Mouse (Mus musculus) bone marrow macrophage, adult 2 months (primary cell): ENCODE measurements around the gene Slc16a8. TPM values are rescaled to one million over a fixed set of nuclear protein-coding genes. Genes with fewer than 3 reads are reported as not detected.

Experiments
- H3K27ac ChIP-seq: 2 replicates; pipeline ENCODE4 v1.5.1; 2012; ENCODE audit warnings: low read depth, low read length; ENCODE audit not compliant: insufficient read depth
- H3K4me1 ChIP-seq: 2 replicates; pipeline ENCODE4 v1.6.1; 2012; ENCODE audit warnings: low read length; ENCODE audit not compliant: control insufficient read depth, insufficient read depth
- H3K4me3 ChIP-seq: 2 replicates; pipeline ENCODE4 v1.5.1; 2012; ENCODE audit warnings: mild to moderate bottlenecking, low read length, moderate library complexity; ENCODE audit not compliant: insufficient read depth
- CTCF ChIP-seq: IDR thresholded peaks from 2 replicates; pipeline ENCODE4 v1.5.1; 2012; ENCODE audit warnings: low read depth, mild to moderate bottlenecking, low read length, moderate library complexity
- POLR2A ChIP-seq: IDR thresholded peaks from 2 replicates; pipeline ENCODE4 v1.6.1; 2012; ENCODE audit warnings: mild to moderate bottlenecking, low read depth, low read length, borderline replicate concordance
- polyA plus RNA-seq: library from polyadenylated mRNA; stranded (reverse); fragments of >200 nt; gene quantifications from 2 replicates; pipeline ENCODE4 v1.2.4, GENCODE M21; 2012; ENCODE audit not compliant: missing spikeins, insufficient read depth, insufficient read length

Slc16a8 gene
- polyA plus RNA-seq, 1 experiment, result not detected

DNA sequence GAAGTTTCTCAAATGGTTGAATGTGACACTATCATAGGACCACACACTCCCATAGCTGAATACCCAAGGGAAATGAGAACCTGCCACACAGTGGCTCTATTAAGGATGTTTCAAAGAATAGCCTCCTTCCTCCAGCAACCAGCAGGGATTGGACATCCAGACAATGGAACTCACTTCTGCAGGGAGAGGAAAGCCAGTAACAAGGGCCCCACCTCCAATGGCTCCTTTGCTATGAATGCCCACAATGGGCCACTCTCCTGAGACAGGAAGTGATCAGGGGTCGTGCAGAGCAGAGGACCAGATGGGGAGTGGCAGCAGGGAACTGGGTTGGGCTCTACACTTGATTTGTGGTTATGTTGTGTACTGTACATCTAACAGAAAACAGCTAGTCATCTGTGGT lies 14.0 kb upstream of the Slc16a8 start:
- Histone ChIP-seq H3K4me1 (peaks cover 16% of the 10 kb centered on the region), H3K4me3 (no peak overlapping the region), H3K27ac (no peak overlapping the region)
- no peak for TF ChIP-seq POLR2A
- TF ChIP-seq CTCF, result no peak

DNA sequence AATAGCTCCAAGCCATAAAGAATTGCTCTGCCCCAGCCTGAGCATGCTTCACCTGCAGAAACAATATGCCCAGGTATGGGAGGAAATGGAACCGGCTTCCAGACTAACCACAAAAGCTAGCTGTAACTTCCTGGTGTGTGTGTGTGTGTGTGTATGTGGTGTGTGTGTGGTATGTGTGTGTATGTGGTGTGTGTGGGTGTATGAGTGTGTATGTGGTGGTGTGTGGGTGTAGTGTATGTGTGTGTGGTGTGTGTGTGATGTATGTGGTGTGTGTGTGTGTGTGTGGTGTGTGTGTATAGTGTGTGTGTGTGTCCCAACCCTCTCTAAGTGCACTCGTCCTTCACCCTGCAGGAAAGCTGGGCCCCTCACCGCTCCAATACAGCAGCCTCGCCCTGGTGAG lies 10.8 kb upstream of the Slc16a8 start:
- TF ChIP-seq CTCF, result no peak
- TF ChIP-seq POLR2A, result no peak
- no peak overlapping the region for H3K27ac ChIP-seq
- H3K4me1 ChIP-seq, result peaks cover 13% of the 10 kb centered on the region
- H3K4me3 ChIP-seq, result no peak overlapping the region

DNA sequence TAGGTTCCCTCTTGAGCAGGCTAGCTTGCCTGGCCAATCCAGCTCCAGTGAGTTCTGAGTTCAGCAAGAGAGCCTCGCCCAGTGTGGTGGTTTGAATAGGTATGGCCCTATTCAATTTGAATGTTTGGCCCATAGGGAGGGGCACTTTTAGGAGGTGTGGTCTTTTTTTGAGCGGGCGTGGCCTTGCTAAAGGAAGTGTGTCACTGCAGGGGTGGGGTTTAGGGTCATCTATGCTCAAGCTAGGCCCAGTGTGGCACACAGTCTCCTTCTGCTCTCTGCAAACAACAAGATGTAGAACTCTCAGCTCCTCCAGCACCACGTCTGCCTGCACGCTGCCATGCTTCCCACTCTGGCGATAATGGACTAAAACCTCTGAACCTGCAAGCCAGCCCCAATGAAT lies 9.2 kb upstream of the Slc16a8 start:
- peaks cover 10% of the 10 kb centered on the region for H3K4me1 ChIP-seq
- no peak overlapping the region for H3K27ac ChIP-seq
- TF ChIP-seq POLR2A (no peak), CTCF (no peak)
- no peak overlapping the region for H3K4me3 ChIP-seq

DNA sequence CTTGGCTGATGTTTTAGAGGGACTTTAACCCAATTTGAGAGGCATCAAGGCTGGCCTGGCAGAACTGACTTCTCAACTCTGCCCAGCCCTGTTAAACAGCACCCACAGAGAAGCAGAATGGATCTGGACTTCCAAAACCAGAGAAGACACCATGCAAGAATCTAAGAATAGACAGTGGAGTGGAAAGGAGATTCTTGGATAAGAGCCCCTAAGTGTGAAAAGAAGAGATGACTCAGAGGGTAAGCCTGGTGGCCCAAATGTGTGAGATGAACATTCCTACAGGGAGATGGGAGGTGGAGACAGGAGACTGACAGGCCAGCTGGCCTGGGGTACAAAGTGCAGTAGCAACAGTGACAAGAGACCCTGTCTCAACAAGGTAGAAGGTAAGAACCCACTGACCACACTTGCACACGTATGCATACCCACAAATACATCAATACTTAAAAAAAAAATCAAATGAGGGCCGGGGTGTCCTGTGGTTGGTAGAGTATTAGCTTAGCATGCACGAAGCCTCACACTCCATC lies 8.3 kb upstream of the Slc16a8 start:
- Histone ChIP-seq H3K4me1 (peaks cover 10% of the 10 kb centered on the region), H3K27ac (no peak overlapping the region), H3K4me3 (no peak overlapping the region)
- TF ChIP-seq POLR2A (no peak), CTCF (0 out of 2 replicates have a peak, but pooled peaks have one; percentile 2)

DNA sequence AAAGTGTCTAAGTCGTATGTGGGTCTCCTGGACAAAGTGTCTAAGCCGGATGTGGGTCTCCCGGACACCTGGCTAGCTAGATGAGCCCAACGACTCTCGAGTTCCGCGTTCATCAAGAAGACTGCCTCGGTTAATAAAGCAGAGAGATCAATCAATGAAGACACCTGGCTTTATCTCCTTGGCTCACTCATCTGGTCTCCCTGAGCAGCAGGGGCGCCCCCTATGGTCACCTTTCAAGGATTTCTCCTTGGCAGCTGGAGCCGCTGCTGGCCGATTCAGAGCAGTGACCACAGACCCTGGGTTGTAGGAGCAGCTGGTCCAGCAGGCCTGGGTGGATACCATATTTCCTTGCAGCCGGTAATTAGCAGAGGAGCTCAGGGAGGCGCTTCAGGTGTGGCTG lies 7.8 kb upstream of the Slc16a8 start:
- H3K4me3 ChIP-seq, result no peak overlapping the region
- TF ChIP-seq POLR2A (no peak), CTCF (peak; percentile 25; the same call in 1 of the 2 replicates)
- H3K27ac ChIP-seq, result no peak overlapping the region
- peaks cover 5% of the 10 kb centered on the region for H3K4me1 ChIP-seq

DNA sequence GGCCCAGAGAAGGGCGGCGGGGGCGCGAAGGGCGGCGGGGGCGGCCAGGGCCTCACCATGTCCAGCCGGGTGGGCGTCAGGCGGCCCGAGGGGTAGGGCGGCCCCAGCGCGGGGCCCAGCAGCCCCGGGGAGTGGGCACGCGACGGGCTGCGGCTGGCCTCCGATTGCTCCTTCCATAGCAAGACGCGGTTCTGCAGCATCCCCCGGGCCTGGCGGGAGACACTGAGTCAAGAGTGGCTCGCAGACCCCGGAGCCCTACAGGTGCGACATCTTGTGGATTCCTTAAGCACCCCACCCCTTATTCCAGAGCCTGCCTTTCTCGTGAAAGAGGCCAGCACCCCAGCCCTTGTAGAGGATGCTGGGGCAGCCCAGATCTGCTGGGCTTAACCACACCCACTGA lies 7.2 kb upstream of the Slc16a8 start:
- Histone ChIP-seq H3K4me1 (no peaks in the 10 kb centered on the region), H3K4me3 (no peak overlapping the region), H3K27ac (no peak overlapping the region)
- TF ChIP-seq CTCF, result no peak
- no peak for TF ChIP-seq POLR2A

DNA sequence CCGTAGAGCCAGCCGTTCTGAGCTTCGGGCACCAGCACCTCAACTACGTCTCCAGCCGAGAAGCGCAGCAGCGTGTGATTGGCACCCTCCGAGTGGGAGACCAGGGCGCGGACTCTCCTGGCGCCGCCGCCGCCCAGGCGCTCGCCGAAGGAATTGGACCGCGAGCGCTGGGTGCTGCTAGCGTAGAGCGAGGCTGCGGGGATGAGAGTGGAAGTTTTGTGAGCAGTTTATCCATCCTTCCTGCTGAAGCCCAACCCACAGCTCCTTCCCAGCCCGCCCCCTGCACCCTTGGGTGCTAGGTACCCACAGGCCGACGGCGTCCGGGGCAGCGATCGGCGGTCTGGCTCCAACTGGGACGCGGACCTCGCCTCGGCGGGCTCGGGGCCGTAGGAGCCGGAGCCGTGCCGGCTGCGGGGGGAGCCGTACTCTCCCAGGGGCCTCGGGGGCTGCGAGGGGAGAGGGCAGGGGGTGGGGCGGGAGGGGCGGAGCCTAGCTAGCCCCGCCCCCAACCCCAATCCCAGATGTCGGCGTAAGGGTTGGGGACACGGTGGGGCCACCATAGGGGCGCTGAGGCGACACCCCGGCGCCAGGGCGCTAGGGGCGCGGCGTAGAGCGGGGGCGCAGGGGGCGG lies 6.6 kb upstream of the Slc16a8 start:
- Histone ChIP-seq H3K4me1 (no peaks in the 10 kb centered on the region), H3K4me3 (peak overlapping the region; percentile 53), H3K27ac (no peak overlapping the region)
- TF ChIP-seq POLR2A (no peak), CTCF (no peak)

DNA sequence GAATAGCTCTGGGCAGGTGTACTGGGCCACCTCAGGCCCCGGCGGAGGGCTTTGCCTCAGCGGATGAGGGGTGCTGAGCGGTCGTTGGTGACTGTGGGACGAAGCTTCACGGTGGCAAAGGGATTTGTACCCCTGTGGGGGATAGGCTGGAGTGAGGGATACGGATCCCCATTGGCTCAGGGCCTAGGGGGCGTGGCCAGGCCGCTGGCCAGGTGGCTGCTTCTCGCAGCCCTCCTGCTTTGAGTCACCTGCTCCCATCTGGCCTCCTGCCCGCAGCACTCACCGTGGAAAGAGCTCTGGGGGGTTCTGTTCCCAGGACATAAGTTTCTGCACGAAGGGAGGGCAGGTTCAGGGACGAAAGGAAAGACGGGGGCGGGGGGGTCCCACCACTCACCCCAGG lies 4.0 kb upstream of the Slc16a8 start:
- Histone ChIP-seq H3K4me3 (no peak overlapping the region), H3K27ac (no peak overlapping the region), H3K4me1 (no peaks in the 10 kb centered on the region)
- TF ChIP-seq CTCF, result no peak
- no peak for TF ChIP-seq POLR2A

DNA sequence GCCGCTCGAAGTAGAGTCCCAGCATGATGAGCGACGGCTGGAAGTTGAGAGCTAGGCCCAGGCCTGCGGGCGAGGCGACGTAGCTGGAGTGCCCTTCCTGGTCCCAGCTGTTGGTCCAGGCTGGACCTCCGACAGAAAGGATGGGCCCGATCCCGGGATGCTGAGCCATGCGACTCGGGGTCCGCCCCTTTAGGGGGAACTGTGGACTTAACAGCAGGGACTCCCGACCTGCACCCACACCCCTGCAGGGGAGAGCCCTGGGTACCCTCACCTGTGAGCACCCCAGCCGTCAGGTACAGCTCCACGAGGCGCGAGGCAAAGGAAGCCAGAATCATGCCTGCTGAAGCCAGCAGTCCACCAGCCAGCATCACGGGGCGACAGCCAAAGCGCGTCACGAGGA lies 2.0 kb downstream of the Slc16a8 start:
- no peaks in the 10 kb centered on the region for H3K4me1 ChIP-seq
- no peak overlapping the region for H3K4me3 ChIP-seq
- TF ChIP-seq POLR2A, result no peak
- TF ChIP-seq CTCF, result no peak
- no peak overlapping the region for H3K27ac ChIP-seq

DNA sequence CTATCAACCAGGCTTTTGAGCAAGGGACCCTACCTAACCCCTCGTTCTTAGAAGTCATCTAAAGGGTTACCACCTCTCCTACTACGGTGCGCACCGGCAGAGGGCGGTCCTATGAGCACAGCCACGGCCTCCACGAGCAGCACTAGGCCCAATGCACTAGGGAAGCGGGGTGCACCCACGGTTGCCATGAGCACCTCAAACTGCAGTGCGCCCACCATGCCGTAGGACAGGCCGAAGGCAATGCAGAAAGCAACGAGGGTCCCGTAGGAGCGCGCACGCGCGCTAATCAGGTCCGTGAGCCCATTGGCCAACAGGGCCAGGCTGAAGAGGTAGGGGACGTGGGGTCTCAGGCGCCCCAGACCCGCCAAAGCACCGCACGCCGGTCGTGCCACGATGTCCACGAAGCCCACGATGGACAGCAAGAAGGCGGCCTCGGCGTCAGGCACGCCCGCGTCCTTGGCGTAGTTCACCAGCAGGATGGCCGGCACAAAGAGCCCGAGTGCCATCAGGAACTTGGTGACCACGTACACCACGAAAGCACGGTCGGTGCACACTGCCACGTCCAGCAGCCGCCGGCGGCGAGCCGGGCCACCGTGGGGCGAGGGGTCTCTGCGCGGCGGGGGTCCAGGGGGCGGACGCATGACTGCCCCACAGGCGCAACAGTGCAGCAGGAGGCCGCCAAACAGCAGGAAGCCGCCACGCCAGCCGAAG lies 2.6 kb downstream of the Slc16a8 start:
- Histone ChIP-seq H3K27ac (no peak overlapping the region), H3K4me1 (no peaks in the 10 kb centered on the region), H3K4me3 (peak overlapping the region; percentile 15; the same call in 1 of the 2 replicates)
- no peak for TF ChIP-seq CTCF
- TF ChIP-seq POLR2A, result no peak
